Mouse (Mus musculus) forebrain, embryonic 10.5 days (tissue): Measurements from ENCODE around the gene Phb2. TPM values are rescaled to one million over a fixed set of nuclear protein-coding genes. Genes with fewer than 3 reads are reported as not detected.

Experiments
- DNase-seq: peaks from one replicate; pipeline ENCODE4 v3.0.0-alpha.2; 2017; ENCODE audit warnings: low spot score; ENCODE audit errors: extremely low spot score
- H3K27ac ChIP-seq: fragments of 300-500 bp; sonication (generic); 2 replicates; pipeline ENCODE4 v1.5.1; 2016; ENCODE audit warnings: mild to moderate bottlenecking
- H3K27me3 ChIP-seq: fragments of 300-500 bp; sonication (generic); 2 replicates; pipeline ENCODE4 v1.6.1; 2016; ENCODE audit warnings: mild to moderate bottlenecking; ENCODE audit not compliant: poor library complexity, severe bottlenecking
- H3K36me3 ChIP-seq: fragments of 300-500 bp; sonication (generic); replicated peaks from 2 replicates; pipeline ENCODE4 v1.6.1; 2016; ENCODE audit warnings: mild to moderate bottlenecking, moderate library complexity
- H3K4me1 ChIP-seq: fragments of 300-500 bp; sonication (generic); 2 replicates; pipeline ENCODE4 v1.6.1; 2016
- H3K4me3 ChIP-seq: fragments of 300-500 bp; sonication (generic); 2 replicates; pipeline ENCODE4 v1.5.1; 2016; ENCODE audit warnings: mild to moderate bottlenecking, moderate library complexity
- H3K9me3 ChIP-seq: fragments of 300-500 bp; sonication (generic); 2 replicates; pipeline ENCODE4 v1.6.1; 2016; ENCODE audit warnings: mild to moderate bottlenecking, moderate library complexity
- WGBS: fragments of 180-500 bp; shearing (Covaris S2); methylation state at CpG from one replicate; pipeline ENCODE4 v1.1.7; 2016; 5-methylcytosine and 5-hydroxymethylcytosine counted together
- polyA plus RNA-seq: library from polyadenylated mRNA; unstranded; fragments of >200 nt; fragmentation: Nextera tagmentation; extraction: Ambion mirVana; gene quantifications from 2 replicates; pipeline ENCODE4 v1.2.1, GENCODE M21; 2016

Phb2 gene
- polyA plus RNA-seq, 1 experiment from 2014 or later = 492 TPM

DNA sequence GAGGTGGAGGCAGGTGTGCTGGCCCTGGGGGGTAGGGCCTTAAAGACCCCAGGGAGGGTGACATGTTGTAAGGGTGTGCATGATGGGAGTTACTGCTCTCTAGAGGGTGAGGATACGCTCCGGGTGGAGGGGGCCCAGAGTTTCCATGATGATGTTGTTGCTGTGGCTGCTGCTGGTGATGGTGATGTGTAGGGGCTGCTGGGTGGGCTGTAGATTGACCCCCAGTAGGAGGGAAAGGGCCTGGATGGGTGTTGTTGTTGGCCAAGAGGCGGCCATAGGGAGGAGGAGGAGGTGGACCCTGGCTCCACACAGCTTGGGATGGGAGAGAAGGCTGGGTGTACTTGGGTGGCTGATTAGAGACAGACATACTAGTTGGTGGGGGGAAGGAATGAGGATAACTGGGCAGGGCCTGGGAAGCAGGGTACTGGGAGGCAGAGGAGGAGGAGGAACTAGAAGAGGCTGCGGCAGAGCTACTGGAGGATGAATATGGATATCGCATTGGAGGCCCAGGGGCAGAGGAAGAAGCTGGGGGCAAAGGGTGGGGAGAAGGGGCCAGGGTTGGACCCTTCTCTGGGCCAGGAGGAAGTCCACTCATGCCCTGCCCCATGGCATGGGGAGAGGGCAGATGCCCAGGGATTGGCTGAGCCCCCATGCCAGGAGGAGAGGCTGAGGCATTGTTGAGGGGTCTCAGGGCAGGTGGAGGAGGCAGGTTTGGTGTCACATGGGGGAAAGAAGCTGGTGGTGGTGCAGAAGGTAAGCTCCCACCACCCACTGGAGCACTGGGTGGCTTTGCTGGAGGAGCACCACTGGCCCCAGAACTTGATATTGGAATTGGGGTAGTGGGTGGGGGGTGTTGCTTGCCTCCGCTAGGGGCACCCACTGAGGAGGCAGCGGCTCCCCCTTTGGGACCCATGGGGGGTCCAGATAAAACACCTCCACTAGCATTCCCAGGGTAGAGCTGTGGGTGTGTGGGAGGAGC lies 34.8 kb downstream of the Phb2 start:
- no peak for DNase-seq
- no peaks in the 10 kb centered on the region for H3K9me3 ChIP-seq
- H3K4me1 ChIP-seq = peaks cover 42% of the 10 kb centered on the region
- H3K27me3 ChIP-seq = 0 out of 2 replicates have a peak, but pooled peaks cover 3% of the 10 kb centered on the region
- WGBS = 88% methylated on average over 7 of the region's 7 CpGs
- peak overlapping the region; percentile 71 for H3K4me3 ChIP-seq
- H3K27ac ChIP-seq = peak overlapping the region; percentile 97
- peaks cover 81% of the 10 kb centered on the region for H3K36me3 ChIP-seq

DNA sequence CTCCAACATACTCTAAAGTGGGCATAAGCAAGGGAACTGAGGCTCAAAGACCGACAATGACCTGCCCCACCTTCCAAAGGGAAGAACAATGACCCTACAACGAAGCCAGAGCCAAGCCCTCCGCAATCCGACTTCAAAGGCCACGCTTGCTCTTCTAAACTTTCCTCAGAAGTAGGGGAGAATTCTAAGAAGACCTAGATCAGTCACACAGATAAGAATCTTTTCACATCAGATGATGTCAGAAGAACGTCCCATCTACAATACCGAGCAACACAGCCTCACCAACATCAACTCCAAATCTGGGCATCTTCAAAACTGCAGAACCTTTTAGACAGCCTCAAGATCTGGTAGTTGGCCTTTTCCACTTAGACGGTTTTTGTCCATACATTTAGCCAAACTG lies 38.3 kb downstream of the Phb2 start:
- 92% methylated on average over 8 of the region's 8 CpGs for WGBS
- H3K36me3 ChIP-seq = peaks cover 73% of the 10 kb centered on the region

DNA sequence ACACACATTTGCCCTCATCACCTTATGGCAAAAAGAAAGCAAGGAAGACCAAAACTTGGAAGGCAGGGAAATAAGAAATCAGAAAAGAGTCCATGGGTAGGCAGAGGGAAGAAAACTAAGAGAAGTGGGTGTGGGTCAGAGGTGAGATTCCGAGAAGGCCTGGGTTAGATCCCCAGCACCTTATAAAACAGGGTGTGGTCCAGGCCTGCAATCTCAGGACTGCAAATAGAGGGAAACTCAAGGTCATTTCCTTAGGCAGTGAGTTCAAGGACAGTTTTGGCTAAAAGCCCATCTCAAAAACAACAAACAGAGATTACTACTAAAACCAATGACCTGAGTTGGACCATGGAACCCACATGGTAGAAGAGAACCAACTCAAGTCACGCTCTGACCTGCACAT lies 41.7 kb downstream of the Phb2 start:
- 92% methylated on average over 2 of the region's 2 CpGs for WGBS
- peaks cover 46% of the 10 kb centered on the region for H3K36me3 ChIP-seq
- no peak for DNase-seq
- peaks cover 48% of the 10 kb centered on the region for H3K4me1 ChIP-seq
- no peaks in the 10 kb centered on the region for H3K9me3 ChIP-seq
- H3K4me3 ChIP-seq = no peak overlapping the region
- no peaks in the 10 kb centered on the region for H3K27me3 ChIP-seq
- no peak overlapping the region for H3K27ac ChIP-seq

More for the DNA sequence above, 38.3 kb downstream of the Phb2 start:
- Histone ChIP-seq H3K4me3 (no peak overlapping the region), H3K4me1 (peaks cover 41% of the 10 kb centered on the region), H3K27me3 (0 out of 2 replicates have a peak, but pooled peaks cover 3% of the 10 kb centered on the region), H3K9me3 (no peaks in the 10 kb centered on the region), H3K27ac (no peak overlapping the region)
- DNase-seq = no peak

DNA sequence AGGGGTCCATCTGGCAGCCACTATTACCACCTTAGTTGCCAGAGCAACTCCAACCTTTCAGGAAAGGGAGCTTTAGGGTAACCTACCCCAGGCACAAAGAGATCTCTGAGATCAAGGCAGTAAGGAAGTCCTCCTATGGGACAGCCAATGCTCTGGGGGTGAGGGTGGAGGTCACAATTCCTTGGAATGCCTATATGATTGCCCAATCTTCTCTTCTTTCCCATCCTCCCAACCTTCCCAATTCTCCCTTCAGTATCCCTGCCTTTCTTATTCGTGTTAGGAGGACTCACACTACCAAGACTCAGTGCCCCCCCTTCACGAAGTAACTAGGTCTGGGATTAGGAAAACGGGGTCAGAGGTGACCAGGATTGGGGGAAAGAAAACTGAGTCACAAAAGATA lies 43.2 kb downstream of the Phb2 start:
- Histone ChIP-seq H3K4me3 (peak overlapping the region; percentile 91), H3K4me1 (peaks cover 54% of the 10 kb centered on the region), H3K36me3 (peaks cover 33% of the 10 kb centered on the region), H3K27me3 (no peaks in the 10 kb centered on the region), H3K27ac (peak overlapping the region; percentile 99), H3K9me3 (no peaks in the 10 kb centered on the region)
- no peak for DNase-seq
- 3% methylated on average over 3 of the region's 3 CpGs for WGBS

DNA sequence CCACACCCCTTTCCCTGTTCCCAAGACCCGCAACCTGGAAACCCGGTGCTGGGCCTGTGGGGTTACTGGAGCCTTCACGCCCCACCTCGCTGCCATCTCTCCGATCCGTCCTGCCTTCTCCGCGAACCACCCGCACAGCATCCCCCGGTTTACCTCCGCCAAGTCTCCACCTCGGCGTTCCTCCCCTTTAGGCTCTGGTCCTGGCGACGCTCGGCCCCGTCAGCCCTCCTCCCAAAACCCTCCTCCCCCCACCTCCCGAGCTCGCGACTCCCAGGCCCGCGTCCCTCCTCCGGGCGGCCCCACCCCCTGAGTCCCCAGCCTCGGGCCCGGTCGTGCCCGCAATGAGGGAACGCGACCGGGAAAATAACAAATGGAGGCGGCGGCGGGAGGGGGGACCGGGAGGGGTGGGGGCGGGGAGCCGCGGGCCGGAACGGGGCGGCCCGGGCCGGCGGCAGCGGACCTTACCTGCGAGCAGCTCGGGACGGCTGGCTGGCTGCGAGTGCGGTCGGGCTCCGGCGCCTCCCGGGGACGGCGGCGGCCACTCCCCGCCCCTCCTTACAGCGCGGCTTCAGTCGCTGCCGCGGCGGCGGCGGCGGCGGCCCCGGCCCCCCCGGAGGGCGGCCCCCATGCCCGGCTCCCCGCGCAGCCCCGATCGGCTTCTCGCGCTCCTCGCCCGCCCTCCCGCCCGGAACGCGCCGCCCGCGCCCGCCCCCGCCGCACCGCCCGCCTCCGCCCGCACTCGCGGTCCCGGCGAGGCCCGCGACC lies 43.9 kb downstream of the Phb2 start, which contains the start of the genes Gm45234 and Atn1:
TSS of gene Gm45234 (minus strand) at position 191 of the 765 bp plus-strand sequence.
TSS of gene Atn1 (minus strand) at position 694 of the 765 bp plus-strand sequence.
- under 1% methylated on average over 70 of the region's 100 CpGs for WGBS
- Histone ChIP-seq H3K4me1 (peaks cover 54% of the 10 kb centered on the region), H3K36me3 (peaks cover 25% of the 10 kb centered on the region), H3K27me3 (no peaks in the 10 kb centered on the region; the same call in 1 of the 2 replicates), H3K9me3 (no peaks in the 10 kb centered on the region), H3K4me3 (peak within 1 kb of the TSS; percentile 91), H3K27ac (peak within 1 kb of the TSS; percentile 99)
- DNase-seq = peak; percentile 70

DNA sequence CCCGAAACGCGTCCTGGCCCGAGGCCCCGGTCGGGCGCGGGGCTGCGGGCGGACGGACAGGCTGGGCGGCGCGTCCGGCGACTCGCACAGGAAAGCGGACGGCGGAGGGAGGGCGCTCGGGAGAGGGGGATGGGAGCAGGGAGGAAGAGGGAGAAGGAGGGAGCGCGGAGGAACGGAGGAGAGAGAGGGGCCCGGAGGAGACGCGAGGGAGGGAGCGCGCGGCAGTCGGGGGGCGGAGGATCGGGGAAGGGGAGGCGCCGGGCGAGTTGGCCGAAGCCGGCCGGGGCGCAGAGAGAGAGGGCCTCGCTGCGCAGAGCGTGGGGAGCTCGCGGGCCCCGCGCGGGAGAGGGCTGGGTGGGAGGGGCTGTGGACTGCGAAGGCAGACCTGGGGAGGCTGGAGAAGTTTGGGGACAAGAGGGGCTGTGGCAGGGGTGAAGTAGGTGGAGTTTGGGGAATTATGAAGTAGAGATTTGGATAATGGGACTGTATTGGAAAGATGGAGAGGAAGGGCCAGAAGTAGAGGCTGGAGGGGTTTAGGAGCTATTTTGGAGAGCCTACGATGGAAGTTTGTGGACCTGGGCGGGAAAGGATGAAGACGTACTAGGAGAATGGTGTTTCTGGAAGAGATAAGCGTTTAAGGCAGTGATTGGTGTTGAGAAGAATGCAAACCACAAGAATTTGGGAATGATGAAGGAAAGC lies 44.7 kb downstream of the Phb2 start:
- under 1% methylated on average over 53 of the region's 54 CpGs for WGBS
- Histone ChIP-seq H3K4me1 (peaks cover 54% of the 10 kb centered on the region), H3K27ac (peak overlapping the region; percentile 99), H3K4me3 (peak overlapping the region; percentile 91), H3K27me3 (no peaks in the 10 kb centered on the region; the same call in 1 of the 2 replicates), H3K9me3 (no peaks in the 10 kb centered on the region), H3K36me3 (peaks cover 20% of the 10 kb centered on the region)
- DNase-seq = peak; percentile 86

DNA sequence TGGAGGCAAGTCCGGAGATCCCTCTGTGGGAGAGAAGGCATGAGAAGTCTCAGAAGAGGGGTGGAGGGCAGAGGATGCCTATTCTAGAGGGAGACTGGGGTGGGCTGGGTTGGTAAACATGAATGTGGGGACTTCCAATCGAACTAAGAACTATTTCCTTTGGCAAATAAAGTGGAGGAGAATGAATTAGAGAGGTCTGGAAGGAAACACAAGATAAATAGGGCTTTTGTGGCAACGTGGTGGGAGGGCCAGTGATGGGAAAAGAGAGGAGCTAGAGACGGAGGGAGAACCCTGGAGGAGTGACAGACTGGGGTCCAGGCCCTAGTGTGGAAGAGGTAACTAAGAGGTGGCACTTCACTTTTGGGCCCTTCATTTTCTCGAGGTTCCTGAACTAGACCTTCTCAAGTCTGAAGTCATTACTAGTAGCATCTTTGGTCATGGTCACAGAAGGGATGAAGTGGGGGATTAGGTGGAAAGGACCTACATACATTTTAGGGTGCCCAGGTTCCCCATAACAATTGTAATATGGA lies 45.3 kb downstream of the Phb2 start:
- Histone ChIP-seq H3K4me3 (peak overlapping the region; percentile 91), H3K9me3 (no peaks in the 10 kb centered on the region), H3K27me3 (no peaks in the 10 kb centered on the region; the same call in 1 of the 2 replicates), H3K36me3 (peaks cover 14% of the 10 kb centered on the region), H3K27ac (peak overlapping the region; percentile 99), H3K4me1 (peaks cover 54% of the 10 kb centered on the region)
- DNase-seq = no peak
- 4% methylated on average over 5 of the region's 5 CpGs for WGBS

DNA sequence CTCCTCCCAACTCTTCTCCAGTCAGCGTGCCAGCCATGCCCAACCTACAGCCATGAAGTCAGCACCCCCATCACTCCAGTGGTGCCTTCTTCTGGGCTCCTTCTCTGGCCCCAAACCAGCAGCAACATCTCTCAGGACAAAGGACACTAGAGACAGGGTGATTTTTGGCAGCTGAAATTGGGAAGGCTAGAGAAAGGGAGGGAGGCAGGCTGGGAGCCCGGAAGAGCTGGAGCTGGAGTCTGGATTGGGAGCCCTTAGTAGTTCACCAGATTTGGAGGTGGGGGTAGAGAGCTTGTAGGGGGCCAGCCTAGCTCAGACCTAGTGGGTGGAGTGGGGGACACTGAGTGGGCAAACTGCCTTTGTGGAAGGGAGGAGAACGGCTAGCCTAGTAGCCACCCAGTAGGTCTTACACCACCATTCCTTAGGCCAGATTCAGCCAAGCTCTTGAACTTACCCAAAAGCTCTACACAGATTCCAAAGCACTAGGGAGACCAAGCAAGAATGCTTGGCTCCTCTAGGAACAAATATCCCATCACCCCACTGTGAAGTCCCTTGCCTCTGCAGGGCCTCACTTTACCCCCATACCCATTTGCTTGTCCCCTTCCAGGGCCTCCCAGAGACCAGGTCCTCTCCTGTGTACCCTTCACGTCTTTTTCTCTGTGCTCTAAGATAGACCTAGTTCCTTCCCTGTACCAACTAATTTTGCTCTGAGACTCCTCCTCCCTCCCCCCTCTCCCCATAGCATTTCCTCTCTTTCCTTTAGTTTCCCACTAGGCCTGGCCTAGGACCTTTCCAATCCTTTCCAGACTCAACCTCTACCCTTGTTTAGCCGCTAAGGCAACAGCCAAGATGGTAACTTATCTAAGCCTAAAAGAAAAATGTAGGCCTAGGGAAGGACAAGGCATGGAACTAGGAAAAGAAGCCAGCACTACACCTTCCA lies 46.0 kb downstream of the Phb2 start:
- WGBS = 38% methylated on average over 5 of the region's 5 CpGs
- peak overlapping the region; percentile 99 for H3K27ac ChIP-seq
- H3K36me3 ChIP-seq = peaks cover 7% of the 10 kb centered on the region; the same call in 1 of the 2 replicates
- no peaks in the 10 kb centered on the region for H3K9me3 ChIP-seq
- peak overlapping the region; percentile 91 for H3K4me3 ChIP-seq
- DNase-seq = peak; percentile 53
- H3K27me3 ChIP-seq = peaks cover 3% of the 10 kb centered on the region
- peaks cover 54% of the 10 kb centered on the region for H3K4me1 ChIP-seq

DNA sequence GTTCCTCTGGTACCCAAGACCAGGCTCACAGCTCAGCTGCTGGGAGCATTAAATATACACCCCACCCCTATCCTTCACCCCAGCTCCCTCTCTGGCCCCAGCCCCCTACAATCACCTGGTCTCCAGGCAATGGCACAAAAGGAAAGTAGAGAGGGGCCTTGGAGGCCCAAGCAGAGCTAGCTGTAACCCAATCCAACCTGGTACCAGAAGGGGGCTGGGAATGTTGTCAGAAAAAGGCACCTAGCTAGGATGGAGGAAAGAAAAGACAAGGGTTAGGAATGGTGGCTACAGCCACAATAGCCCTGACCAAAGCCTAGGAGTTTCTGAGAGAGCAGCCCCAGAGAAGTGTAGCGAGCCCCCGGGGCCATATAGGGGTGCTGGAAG lies 46.7 kb downstream of the Phb2 start:
- Histone ChIP-seq H3K36me3 (0 out of 2 replicates have a peak, but pooled peaks cover 2% of the 10 kb centered on the region), H3K27ac (peak overlapping the region; percentile 99), H3K4me1 (peaks cover 49% of the 10 kb centered on the region), H3K4me3 (peak overlapping the region; percentile 91), H3K27me3 (peaks cover 8% of the 10 kb centered on the region), H3K9me3 (no peaks in the 10 kb centered on the region)
- 71% methylated on average over 2 of the region's 2 CpGs for WGBS
- DNase-seq = no peak

DNA sequence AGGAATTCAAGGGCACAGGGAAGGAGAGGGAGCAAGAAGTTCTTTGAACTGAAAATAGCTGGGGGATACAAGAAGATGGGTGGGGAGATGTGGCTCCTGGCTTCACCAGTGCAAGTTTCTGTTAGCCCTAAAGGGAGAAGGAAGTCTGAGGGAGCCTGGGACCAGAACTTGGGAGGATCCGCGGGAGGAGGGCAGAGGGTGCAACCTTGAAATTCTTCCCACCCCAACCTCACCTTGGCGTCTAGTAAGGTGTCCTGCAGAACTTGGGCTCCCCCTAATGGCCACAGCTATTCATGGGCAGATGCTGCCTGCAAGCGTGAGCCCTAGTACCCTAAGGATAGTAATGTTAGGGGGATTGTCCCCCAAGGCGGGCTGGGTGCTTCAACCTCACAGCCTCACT lies 47.1 kb downstream of the Phb2 start:
- Histone ChIP-seq H3K27ac (peak overlapping the region; percentile 99), H3K4me3 (peak overlapping the region; percentile 91), H3K9me3 (no peaks in the 10 kb centered on the region), H3K4me1 (peaks cover 45% of the 10 kb centered on the region), H3K27me3 (peaks cover 12% of the 10 kb centered on the region), H3K36me3 (0 out of 2 replicates have a peak, but pooled peaks cover 2% of the 10 kb centered on the region)
- 6% methylated on average over 5 of the region's 5 CpGs for WGBS
- DNase-seq = peak; percentile 78

DNA sequence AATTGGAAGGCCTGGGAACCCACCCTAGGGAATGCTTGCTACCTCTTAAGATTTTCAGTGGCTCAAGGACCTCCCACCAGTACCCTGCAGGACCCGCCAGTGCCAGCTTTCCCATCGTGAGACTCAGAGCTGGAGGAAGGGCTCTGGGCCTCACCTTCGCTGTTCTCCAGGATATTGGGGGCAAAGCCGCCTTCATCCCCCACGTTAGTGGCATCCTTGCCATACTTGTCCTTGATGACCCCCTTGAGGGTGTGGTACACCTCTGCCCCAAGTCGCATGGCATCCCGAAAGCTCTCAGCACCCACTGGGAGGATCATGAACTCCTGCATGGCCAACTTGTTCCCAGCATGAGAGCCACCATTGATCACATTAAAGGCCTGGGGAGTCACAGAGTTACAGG lies 53.8 kb downstream of the Phb2 start:
- peaks cover 45% of the 10 kb centered on the region for H3K4me1 ChIP-seq
- H3K27ac ChIP-seq = no peak overlapping the region
- peaks cover 65% of the 10 kb centered on the region for H3K27me3 ChIP-seq
- 83% methylated on average over 7 of the region's 7 CpGs for WGBS
- no peak overlapping the region for H3K4me3 ChIP-seq
- DNase-seq = no peak
- H3K9me3 ChIP-seq = no peaks in the 10 kb centered on the region
- H3K36me3 ChIP-seq = no peaks in the 10 kb centered on the region
